Comparison of ENCODE assay signal across 9 mouse cellular contexts in genomic region chr11:88715299-88715698, GRCm38 (mm10). TPM values are rescaled to one million over a fixed set of nuclear protein-coding genes. Genes with fewer than 3 reads are reported as not detected.
DNase-seq lines count a peak whose midpoint lies in the region; ATAC-seq and TF ChIP-seq lines count a peak whose summit lies in the region.
"Had no signal": no experiment of that assay in that cellular context is flagged by ENCODE, and none has a peak within 500 bp of the region (broad histone marks: within the 10 kb centered on the region; RNA-seq: fewer than 3 reads in every experiment).

No protein-coding gene starts in this region.

- H3K9me3 ChIP-seq in heart, postnatal 0 days (replicated peaks; ENCODE audit: control insufficient read depth, low read length) = no peaks in the 10 kb centered on the region
- no peaks in the 10 kb centered on the region for H3K9me3 ChIP-seq in embryonic facial prominence, embryonic 12.5 days
- H3K9me3 ChIP-seq in hindbrain, postnatal 0 days (ENCODE audit: low read length) = no peaks in the 10 kb centered on the region
- H3K9me3 ChIP-seq: megakaryocyte, embryonic 14.5 days had no signal

- TF ChIP-seq POLR2A in myocyte (IDR thresholded peaks at IDR 0.05; ENCODE audit: insufficient read length, low read depth) = no peak

- DNase-seq in heart, postnatal 0 days (ENCODE audit: low spot score) = no peak
- no peak for DNase-seq in heart, adult 18-20 months
- no peak for DNase-seq in hindbrain, postnatal 0 days (ENCODE audit: low spot score)
- no peak for DNase-seq in c-Kit-positive CD71-positive TER-119-positive erythroid progenitor cells, embryonic 14.5 days (ENCODE audit: low spot score)
- no peak for DNase-seq in yolk sac, embryonic 10.5 days (ENCODE audit: low spot score)
- DNase-seq in urinary bladder, postnatal 36 days (ENCODE audit: low spot score in 2 of 2) = no peak

- peaks cover 24% of the 10 kb centered on the region for H3K36me3 ChIP-seq in heart, postnatal 0 days (replicated peaks; ENCODE audit: control insufficient read depth, insufficient read depth, low read length)
- peaks cover 23% of the 10 kb centered on the region for H3K36me3 ChIP-seq in embryonic facial prominence, embryonic 12.5 days
- peaks cover 11% of the 10 kb centered on the region for H3K36me3 ChIP-seq in hindbrain, postnatal 0 days (ENCODE audit: insufficient read depth, low read length)
- peaks cover 30% of the 10 kb centered on the region for H3K36me3 ChIP-seq in myocyte (ENCODE audit: control insufficient read depth, insufficient read depth)

- H3K4me1 ChIP-seq in heart, postnatal 0 days (ENCODE audit: control insufficient read depth, insufficient read depth) = peaks cover 15% of the 10 kb centered on the region; the same call in 1 of the 2 replicates
- peaks cover 35% of the 10 kb centered on the region for H3K4me1 ChIP-seq in embryonic facial prominence, embryonic 12.5 days
- peaks cover 9% of the 10 kb centered on the region; the same call in 1 of the 2 replicates for H3K4me1 ChIP-seq in hindbrain, postnatal 0 days (ENCODE audit: insufficient read depth, low read length)

- peaks cover 43% of the 10 kb centered on the region for H3K79me2 ChIP-seq in myocyte (ENCODE audit: control insufficient read depth, insufficient read depth)

- H3ac ChIP-seq in myocyte (ENCODE audit: control insufficient read depth, insufficient read length) = no peak overlapping the region

- ATAC-seq in heart, postnatal 0 days (ENCODE audit: insufficient read depth, low read depth) = no peak
- ATAC-seq in embryonic facial prominence, embryonic 12.5 days (ENCODE audit: insufficient number of reproducible peaks, insufficient read depth, low FRiP score, low TSS enrichment) = no peak
- no peak for ATAC-seq in hindbrain, postnatal 0 days

- no peak overlapping the region for H3K9ac ChIP-seq in heart, postnatal 0 days (replicated peaks; ENCODE audit: low read depth, low read length)
- peak overlapping the region; percentile 95; the same call in 1 of the 2 replicates for H3K9ac ChIP-seq in embryonic facial prominence, embryonic 12.5 days
- H3K9ac ChIP-seq in hindbrain, postnatal 0 days (replicated peaks; ENCODE audit: low read length) = peak overlapping the region; percentile 99

- 50% methylated on average over 7 of the region's 7 CpGs for WGBS in heart, postnatal 0 days
- 31% methylated on average over 7 of the region's 7 CpGs for WGBS in embryonic facial prominence, embryonic 12.5 days
- WGBS in hindbrain, postnatal 0 days = 26% methylated on average over 7 of the region's 7 CpGs

- TF ChIP-seq EP300 in heart, postnatal 0 days (IDR thresholded peaks at IDR 0.05; ENCODE audit: low read depth) = no peak

- TF ChIP-seq CTCF in heart, postnatal 0 days (IDR thresholded peaks at IDR 0.05; ENCODE audit: low read depth) = no peak
- no peak for TF ChIP-seq CTCF in hindbrain, postnatal 0 days (IDR thresholded peaks at IDR 0.05; ENCODE audit: low read depth)

- H3K4me3 ChIP-seq in heart, postnatal 0 days (ENCODE audit: low read depth, low read length) = peak overlapping the region; percentile 99
- peak overlapping the region; percentile 90 for H3K4me3 ChIP-seq in embryonic facial prominence, embryonic 12.5 days
- peak overlapping the region; percentile 98 for H3K4me3 ChIP-seq in hindbrain, postnatal 0 days (ENCODE audit: low read length)
- peak overlapping the region; percentile 63 for H3K4me3 ChIP-seq in myocyte

- H3K27me3 ChIP-seq in heart, postnatal 0 days (ENCODE audit: control insufficient read depth, insufficient read depth, low read length) = no peaks in the 10 kb centered on the region
- no peaks in the 10 kb centered on the region for H3K27me3 ChIP-seq in embryonic facial prominence, embryonic 12.5 days
- H3K27me3 ChIP-seq in hindbrain, postnatal 0 days (ENCODE audit: insufficient read depth, low read length) = no peaks in the 10 kb centered on the region
- no peaks in the 10 kb centered on the region for H3K27me3 ChIP-seq in myocyte (ENCODE audit: control insufficient read depth, insufficient read depth, insufficient read length)
- H3K27me3 ChIP-seq: megakaryocyte, embryonic 14.5 days had no signal

- H3K27ac ChIP-seq in heart, postnatal 0 days (ENCODE audit: low read depth) = no peak overlapping the region
- no peak overlapping the region for H3K27ac ChIP-seq in embryonic facial prominence, embryonic 12.5 days
- H3K27ac ChIP-seq in hindbrain, postnatal 0 days = no peak overlapping the region; the same call in 1 of the 2 replicates

- H3K4me2 ChIP-seq in heart, postnatal 0 days (ENCODE audit: low read depth, low read length) = peak overlapping the region; percentile 99
- peak overlapping the region; percentile 73 for H3K4me2 ChIP-seq in embryonic facial prominence, embryonic 12.5 days (replicated peaks)
- H3K4me2 ChIP-seq in hindbrain, postnatal 0 days (ENCODE audit: low read depth, low read length) = peak overlapping the region; percentile 98
- peak overlapping the region; percentile 91 for H3K4me2 ChIP-seq in myocyte (ENCODE audit: low read depth)

TF ChIP-seq in myocyte, 11 proteins besides CTCF, POLR2A, EP300 and RAD21:
- no peak for TF ChIP-seq TCF12 (IDR thresholded peaks at IDR 0.05; ENCODE audit: insufficient read depth, poor library complexity, severe bottlenecking)
- no peak for TF ChIP-seq SRF (IDR thresholded peaks at IDR 0.05; ENCODE audit: control insufficient read depth, insufficient read length, low read depth)
- no peak for TF ChIP-seq REST (IDR thresholded peaks at IDR 0.05; ENCODE audit: insufficient read depth, insufficient read length)
- no peak for TF ChIP-seq MAX (IDR thresholded peaks at IDR 0.05; ENCODE audit: low read depth)
- no peak for TF ChIP-seq POLR2AphosphoS2 (IDR thresholded peaks at IDR 0.05; ENCODE audit: insufficient read length, low read depth)
- TF ChIP-seq CEBPB (IDR thresholded peaks at IDR 0.05; ENCODE audit: insufficient read depth, poor library complexity, severe bottlenecking) = no peak
- no peak for TF ChIP-seq MYOD1 (IDR thresholded peaks at IDR 0.05; ENCODE audit: control insufficient read depth in 1 of 3, insufficient read length in 2 of 3, low read depth in 2 of 3)
- no peak for TF ChIP-seq TCF3 (IDR thresholded peaks at IDR 0.05; ENCODE audit: insufficient read length, low read depth)
- no peak for TF ChIP-seq USF1 (IDR thresholded peaks at IDR 0.05; ENCODE audit: low read depth)
- no peak for TF ChIP-seq MYOG (IDR thresholded peaks at IDR 0.05; ENCODE audit: control insufficient read depth in 1 of 3, insufficient read depth in 1 of 3, insufficient read length in 2 of 3, low read depth in 2 of 3)
- no peak for TF ChIP-seq E2F4 (IDR thresholded peaks at IDR 0.05; ENCODE audit: insufficient read depth)

RNA-seq across cellular contexts. Expression of gene Msi2, which starts 3.0 kb away (rescaled TPM):
- 94.6 and 114 TPM in 2 replicates for total RNA-seq in heart, postnatal 0 days (2014; rRNA removed; ENCODE audit: low replicate concordance)
- 20.6 and 22.1 TPM in 2 replicates for polyA plus RNA-seq in heart, postnatal 0 days (2015; fragmentation: Nextera tagmentation; extraction: Ambion mirVana)
- 100 to 1,000 TPM; 179 to 203 TPM for total RNA-seq in heart, adult 18-20 months (2021)
- polyA plus RNA-seq in embryonic facial prominence, embryonic 12.5 days (2016; fragmentation: Nextera tagmentation; extraction: Ambion mirVana) = 22.0 and 25.8 TPM in 2 replicates
- total RNA-seq in hindbrain, postnatal 0 days (2014; rRNA removed) = 165 and 170 TPM in 2 replicates
- 33.0 and 36.8 TPM in 2 replicates for polyA plus RNA-seq in hindbrain, postnatal 0 days (2015; fragmentation: Nextera tagmentation; extraction: Ambion mirVana)
- polyA plus RNA-seq in myocyte (2012; fragmentation: generic; extraction: Trizol) = 37.9 TPM
